Mouse (Mus musculus) gastrocnemius, postnatal 4 days (tissue): ENCODE data around the gene Msantd3. TPM values are rescaled to one million over a fixed set of nuclear protein-coding genes. Genes with fewer than 3 reads are reported as not detected.

ENCODE experiments used
- DNase-seq, 2 experiments: peaks; one replicate each; pipeline ENCODE4 v3.0.0; 2021 to 2022; ENCODE audit warnings: low spot score in 2 of 2, mixed read lengths in 2 of 2
- long read RNA-seq, 2 experiments: library from polyadenylated mRNA; stranded (forward); transcript quantifications; one replicate each; pipeline ENCODE4 v2.0.0; 2021
- total RNA-seq, 2 experiments: library from RNA; stranded (reverse); gene quantifications; 2 replicates each; pipeline ENCODE4 v1.2.3; 2021

The Msantd3 gene
- total RNA-seq = 10 to 100 TPM; 27.1 to 28.3 TPM
- long read RNA-seq, experiment 1, transcript Msantd3-202 (3 exons, 1,378 nt) = minor isoform, 7 of 40 reads
- long read RNA-seq, experiment 1, transcript Msantd3-203 (3 exons, 1,597 nt) = major isoform, 31 of 40 reads
- long read RNA-seq, experiment 1, partial matches to known transcripts = 0 of 40 reads
- long read RNA-seq, experiment 1, other reads (novel, unspliced or antisense) = 2 of 40 reads
- long read RNA-seq, experiment 2, transcript Msantd3-203 (3 exons, 1,597 nt) = major isoform, 26 of 41 reads
- long read RNA-seq, experiment 2, transcript Msantd3-202 (3 exons, 1,378 nt) = minor isoform, 9 of 41 reads
- long read RNA-seq, experiment 2, partial matches to known transcripts = 2 of 41 reads
- long read RNA-seq, experiment 2, other reads (novel, unspliced or antisense) = 3 of 41 reads

DNA sequence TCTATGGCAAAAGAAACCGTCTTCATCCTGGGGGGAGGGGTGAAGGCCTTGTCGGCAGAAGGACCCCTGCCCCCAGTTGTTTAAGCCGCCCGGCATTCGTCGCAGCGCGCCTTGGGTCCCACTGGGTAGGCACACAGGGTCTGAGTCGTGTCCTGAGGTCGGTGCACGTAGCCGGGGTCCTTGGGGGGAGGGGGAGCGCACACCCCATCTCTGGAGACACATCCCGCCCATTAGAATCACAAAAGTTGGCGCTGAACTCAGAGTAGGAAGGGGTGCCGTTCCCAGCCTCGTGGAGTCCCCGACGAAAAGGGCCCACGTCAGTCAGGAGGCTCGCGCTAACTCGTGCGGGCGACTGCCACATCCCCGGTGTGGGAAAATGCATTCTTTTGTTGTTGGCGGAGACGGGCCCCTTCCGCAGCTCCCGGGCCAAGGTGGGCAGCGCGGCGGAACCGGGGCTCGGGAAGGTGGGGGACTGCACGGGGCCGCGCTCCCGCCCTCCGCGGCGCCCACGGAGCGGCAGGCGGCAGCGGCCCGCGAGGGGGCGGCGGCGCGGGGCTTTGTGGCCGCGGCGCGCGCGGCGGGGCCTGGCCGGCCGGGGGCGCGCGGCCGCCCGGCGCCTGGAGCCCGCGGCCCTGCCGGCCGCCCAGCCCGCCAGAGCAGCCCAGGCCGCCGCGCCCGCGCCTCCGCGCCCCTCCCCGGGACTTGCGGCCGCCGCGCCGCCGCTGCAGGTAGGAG lies at the start of gene Msantd3:
TSS of gene Msantd3 (plus strand) at position 95 of the 735 bp plus-strand sequence.
- peak; percentile 32 to 59 for DNase-seq

- DNase-seq = no peak
Measured at GRCm38 (mm10) chr4:48491290-48491743, 48.4 kb upstream of the Msantd3 start.

DNA sequence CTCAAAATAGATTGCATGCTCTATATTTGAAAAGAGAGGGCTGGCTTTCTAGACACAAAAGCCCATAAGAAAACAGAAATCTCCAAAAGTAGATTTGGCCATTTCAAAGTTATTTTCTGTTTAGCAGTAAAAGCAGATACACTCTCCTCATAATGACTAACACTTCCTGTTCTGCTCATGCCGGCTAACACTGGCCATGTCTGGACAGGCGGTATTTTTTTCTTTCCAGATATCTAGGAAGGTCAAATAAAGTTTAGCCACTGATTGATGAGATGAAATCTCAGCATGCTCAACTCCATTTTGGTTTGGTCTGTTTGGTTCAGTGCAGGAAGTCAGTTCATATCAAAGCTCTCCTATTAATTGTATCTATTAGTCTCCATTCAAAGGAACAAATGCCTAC lies 47.2 kb upstream of the Msantd3 start:
- DNase-seq = no peak

DNA sequence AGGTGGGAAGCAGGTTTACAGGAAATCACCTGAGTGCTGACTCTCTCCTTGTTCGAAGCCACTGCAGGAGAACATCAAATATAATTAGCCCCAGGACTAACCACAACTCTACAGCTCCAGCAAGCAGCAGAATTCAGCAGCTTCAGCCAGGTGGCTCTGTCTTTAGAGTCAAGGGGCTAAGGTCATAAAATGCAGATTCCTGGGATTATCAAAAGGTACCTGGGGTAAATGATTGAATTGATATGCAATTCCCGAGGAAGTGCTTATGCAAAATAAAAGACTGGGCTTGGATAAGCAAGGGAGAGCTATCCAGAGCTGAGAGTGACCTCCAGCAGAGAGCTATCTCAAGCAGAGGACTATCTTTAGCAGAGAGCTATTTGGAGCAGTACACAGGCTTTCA lies 28.9 kb upstream of the Msantd3 start:
- DNase-seq = no peak

DNA sequence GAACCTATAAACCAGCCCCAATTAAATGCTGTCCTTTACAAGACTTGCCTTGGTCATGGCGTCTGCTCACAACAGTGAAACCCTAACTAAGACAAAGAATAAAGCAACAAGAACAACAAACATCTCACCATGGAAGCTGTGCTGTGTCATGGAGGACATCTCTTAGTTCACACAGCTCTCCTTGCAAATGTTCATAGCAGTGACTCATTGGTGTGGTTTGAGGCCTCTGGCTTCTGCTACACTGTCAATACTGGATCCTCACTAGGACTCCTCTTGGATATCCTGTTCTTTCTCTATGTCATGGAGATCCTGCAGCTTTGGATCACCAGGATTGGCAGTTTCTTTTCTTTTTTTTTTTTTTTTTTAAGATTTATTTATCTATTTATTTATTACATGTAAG lies 10.2 kb upstream of the Msantd3 start:
- DNase-seq = no peak

DNA sequence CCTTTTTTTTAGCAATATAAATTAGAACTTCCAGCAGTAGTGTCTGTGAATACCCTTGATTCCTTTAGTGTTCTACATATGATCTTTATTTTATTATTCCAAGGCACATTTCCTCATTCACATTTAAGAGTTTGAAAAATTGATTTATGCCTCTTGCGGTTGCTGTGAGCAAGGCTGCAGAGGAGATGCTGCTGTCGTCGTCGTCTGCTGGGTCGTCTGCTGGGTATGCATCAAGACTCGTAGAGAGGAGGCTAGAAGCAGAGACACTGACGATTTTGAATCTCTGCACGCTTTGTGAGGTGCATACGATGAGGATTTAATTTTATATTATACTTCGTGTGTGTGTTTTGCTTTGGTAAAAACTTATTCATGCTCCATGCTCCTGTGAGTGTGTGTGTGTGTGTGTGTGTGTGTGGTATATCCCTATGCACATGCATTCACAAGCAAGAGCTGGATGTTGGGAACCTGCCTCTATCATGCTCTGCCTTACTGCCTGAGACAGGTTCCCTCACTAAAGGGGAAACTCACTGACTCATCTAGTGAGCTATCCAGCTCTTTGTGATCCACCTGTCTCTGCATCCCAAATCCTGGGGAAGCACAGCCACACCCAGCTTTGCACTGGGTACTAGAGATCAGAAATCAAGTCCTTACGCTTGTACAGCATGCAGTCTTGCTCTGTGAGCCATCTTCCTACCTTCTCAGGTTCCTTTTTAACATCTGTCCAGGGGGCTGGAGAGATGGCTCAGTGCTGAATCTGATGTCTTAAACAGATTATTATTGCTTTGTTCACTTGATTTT lies 7.7 kb upstream of the Msantd3 start:
- DNase-seq = no peak

DNA sequence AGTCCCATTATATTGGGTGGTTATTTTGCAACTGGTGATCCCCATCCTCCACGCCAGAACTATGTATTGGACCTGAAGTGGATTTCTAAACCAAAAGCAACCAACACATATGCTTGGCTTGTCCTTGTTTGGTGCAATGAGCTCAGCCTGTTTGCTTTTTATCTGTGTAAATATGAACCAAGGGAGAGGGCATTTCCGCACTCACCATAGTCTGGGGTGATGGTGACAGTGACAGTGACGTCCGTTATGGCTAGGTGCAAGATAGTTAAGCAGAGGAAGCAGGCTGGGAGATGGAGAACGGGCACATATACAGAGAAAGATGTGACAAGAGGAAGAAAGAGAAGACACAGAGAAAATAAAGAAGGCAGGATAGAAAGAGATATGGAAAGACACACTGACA lies 3.5 kb upstream of the Msantd3 start:
- DNase-seq = no peak

- no peak for DNase-seq
Measured at GRCm38 (mm10) chr4:48537024-48537423, 2.7 kb upstream of the Msantd3 start.

GRCm38 (mm10) chr4:48538581-48538980 lies 1.2 kb upstream of the Msantd3 start:
- DNase-seq = no peak

DNA sequence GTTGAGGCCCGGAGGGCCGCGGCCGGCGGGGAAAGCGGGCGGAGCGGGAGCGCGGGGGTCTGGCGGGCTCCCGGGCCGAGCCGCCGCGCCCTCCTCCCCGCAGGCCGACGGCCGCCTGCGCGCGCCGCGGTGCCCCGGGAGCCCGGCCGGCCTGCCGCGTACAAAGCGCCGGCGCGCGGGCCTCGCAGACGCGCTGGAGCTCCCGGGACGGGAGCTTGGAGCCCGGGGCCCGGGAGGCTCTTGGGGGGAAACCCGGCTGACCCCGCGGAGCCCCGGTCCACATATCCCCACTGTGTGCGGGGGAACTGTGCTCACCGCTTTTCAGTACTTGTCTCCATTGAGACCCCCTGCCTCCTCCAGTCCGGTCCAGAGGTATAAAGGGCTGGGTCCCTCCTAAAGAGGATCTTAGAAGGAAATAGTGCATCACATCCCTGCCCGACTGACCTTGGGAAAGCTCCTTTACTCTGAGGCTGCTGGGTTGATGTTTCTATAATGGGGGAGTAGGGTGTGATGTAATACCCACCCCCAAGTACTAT lies 909 bp downstream of the Msantd3 start:
- DNase-seq = peak in 1 of 2 experiments; percentile 41

DNA sequence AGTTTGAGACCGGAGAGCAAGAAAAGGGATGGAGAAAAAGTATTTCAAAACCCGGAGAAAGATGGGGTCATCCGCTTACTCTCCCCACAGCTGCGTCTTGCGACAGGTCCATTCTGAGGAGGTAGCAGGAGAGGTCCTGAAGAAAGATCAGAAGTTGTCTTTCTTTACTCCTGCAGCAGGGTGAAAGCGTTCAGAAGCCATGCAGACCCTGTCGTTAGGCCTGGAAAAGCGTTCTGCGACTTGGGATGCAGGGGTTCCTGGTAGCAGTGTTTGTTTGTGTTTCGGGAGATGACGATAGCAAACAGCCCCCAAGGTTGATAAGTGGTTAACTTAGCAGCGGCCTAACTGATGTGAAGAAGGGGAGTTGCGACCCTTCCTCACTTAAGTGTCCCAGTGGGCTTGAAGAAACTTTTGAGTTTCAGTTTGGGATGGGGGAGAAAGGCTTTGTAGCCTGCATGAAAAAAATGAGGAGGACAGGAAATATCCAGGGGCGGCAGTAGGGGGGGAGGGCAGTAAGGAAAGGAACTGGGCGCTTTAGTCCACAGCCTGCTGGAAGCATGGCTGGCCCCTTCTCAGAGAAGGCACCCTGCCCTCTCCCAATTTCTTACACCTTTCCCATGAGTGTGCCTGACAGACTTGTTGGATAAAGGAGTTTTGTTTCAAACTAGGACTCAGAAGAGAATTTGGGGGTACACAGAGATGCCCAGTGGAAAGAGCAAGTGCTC lies 2.0 kb downstream of the Msantd3 start:
- DNase-seq = no peak

GRCm38 (mm10) chr4:48542351-48542750 lies 2.6 kb downstream of the Msantd3 start:
- DNase-seq = no peak

DNA sequence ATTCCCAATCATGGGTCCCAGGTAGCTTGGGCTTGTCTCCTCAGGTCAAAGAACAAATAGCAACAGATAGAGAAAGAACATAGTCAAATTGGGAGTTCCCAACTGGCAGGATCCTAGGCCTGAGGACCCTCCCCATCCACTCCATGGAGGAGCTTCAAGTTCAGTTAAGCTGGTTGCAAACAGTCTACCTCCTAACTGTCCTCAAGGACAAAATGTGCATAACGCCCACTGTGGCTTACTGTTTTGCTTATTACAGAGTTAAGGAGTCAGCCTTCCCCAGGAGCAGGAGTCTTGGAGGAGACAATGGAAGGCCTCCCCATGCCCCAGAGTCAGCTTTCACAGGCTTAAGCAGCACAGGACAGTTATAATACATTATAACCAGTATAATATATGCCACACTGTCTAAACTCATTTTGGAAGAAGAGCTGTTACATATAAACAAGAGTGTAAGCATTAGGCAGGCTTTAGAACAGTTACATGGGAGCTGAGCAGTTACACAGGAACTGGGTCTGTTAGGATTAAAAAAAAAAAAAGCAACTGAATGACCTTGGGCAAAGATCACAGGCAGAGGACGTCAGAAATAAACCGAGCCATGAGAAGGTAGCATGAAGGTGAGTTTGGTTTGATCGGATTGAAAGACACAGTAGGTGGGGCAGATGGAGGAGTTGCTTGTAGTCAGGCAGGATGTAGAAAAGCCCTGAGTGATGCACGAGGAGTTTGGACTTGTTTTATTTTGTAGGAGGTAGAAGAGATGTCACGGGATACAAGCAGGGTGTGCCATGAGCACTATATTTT lies 3.5 kb downstream of the Msantd3 start:
- no peak for DNase-seq

DNA sequence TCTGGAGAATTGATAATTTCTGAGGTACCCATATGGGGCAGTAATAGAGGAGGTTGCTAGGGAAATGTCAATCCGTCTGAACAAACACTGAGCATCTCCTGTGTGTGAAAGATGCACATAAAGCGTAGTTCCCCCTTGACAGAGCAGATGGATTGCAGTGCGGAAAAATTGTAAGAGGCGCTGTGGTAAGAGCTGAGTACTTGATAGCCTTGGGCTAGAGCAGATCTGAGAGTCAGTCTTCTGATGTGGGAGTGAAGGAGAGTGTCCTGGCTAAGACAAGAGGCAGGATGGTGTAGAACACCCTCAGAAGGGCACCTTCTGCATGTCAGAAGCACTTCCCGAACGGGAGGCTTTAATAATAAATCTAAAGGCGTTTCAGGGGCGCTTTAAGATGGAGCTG lies 4.4 kb downstream of the Msantd3 start:
- DNase-seq = no peak

- DNase-seq = no peak
Measured at GRCm38 (mm10) chr4:48545966-48546365, 6.2 kb downstream of the Msantd3 start.

GRCm38 (mm10) chr4:48546568-48547496 lies 7.1 kb downstream of the Msantd3 start:
- no peak for DNase-seq

- DNase-seq = no peak
Measured at GRCm38 (mm10) chr4:48548393-48549045, 8.8 kb downstream of the Msantd3 start.

DNA sequence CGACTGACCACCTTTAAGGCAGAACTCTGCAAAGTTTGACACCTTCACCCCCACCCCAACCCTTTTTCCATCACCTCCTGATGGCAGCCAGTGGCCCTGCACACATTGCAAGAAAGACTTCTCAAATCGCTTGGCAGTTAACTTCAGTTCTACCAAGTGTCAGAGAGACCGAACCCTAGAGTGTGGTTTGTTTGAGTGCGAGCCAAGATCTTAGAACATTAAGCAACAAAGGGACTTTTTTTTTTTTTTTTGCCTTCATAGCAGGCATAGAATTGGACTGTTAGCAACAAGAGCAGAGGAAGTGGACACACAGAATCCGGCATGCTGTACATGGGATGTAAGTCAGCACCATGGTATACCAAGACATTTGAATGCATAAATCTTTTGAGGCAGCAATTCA lies 9.9 kb downstream of the Msantd3 start:
- DNase-seq = no peak
